Comparison of ENCODE assay signal across 1 mouse cellular context in the genomic region with DNA sequence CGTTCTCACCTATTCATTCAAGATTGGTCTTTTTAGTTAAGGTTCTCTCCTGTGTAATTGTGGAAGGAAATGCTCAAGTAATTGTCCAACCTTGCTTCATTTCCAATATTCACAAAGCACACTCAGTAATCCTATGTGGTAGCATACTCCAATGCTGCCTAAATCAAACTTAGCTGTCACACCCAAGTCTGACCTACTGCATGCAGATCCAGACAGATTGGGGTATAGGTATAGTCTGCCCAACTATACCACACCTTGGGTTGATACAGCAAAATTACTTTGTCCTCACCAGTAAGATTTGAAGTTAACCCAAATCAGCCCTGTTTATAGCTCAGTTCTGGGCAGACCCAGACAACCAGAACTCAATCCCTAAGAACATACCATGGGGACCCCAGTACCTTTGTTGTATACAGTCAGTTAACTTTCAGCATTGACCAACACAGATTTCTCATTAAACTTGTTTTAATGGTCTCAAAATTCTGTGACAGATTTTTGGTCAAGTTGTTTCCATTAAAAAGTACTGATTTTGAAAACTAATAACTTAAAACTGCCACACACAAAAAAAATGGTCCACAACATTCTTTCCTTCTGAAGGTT.
TF ChIP-seq lines count a peak whose summit lies in the region.

No protein-coding gene starts in this region.

TF ChIP-seq in MEL, 35 proteins besides CTCF, POLR2A, EP300 and RAD21:
- TF ChIP-seq MYB (IDR thresholded peaks at IDR 0.05; ENCODE audit: low read depth, low read length) (0 out of 2 replicates have a peak, but pooled peaks have one; percentile 4), MAFK (IDR thresholded peaks at IDR 0.05; ENCODE audit: borderline replicate concordance, low read depth, low read length) (0 out of 2 replicates have a peak, but pooled peaks have one; percentile 5), NELFE (IDR thresholded peaks at IDR 0.05; ENCODE audit: low read depth, low read length) (peak; percentile 38; the same call in 1 of the 2 replicates), POLR2AphosphoS5 (IDR thresholded peaks at IDR 0.05; ENCODE audit: borderline replicate concordance, low read depth, low read length) (0 out of 2 replicates have a peak, but pooled peaks have one; percentile 81)
